Mouse (Mus musculus): ENCODE data around the gene Zfp651. TPM values are rescaled to one million over a fixed set of nuclear protein-coding genes. Genes with fewer than 3 reads are reported as not detected.

Zfp651 gene
- polyA plus RNA-seq, 1 experiment from 2014 or later, result 4.8 TPM

DNA sequence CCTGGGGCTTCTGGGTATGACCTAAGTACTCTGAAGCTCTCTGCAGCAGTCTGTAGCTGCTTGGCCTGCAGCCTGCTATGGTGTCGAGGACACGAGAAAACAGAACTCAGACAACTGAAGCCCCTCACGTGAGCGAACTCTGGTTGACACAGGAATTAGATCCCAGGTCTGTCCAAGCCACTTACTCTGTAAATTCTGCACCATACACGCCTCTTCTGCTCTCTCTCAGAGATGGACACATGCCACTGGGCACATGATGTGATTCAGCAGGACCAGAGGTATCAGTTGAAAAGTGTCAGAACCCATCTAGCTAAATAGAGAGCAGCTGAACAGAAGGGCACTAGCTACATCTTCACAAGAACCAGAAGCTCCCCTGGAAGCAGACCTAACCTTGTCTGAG lies 13.3 kb downstream of the Zfp651 start:
- Histone ChIP-seq H3K4me1 (peaks cover 8% of the 10 kb centered on the region; the same call in 1 of the 2 replicates), H3K27me3 (ENCODE audit: poor library complexity, severe bottlenecking) (peaks cover 21% of the 10 kb centered on the region), H3K9me3 (no peaks in the 10 kb centered on the region), H3K27ac (no peak overlapping the region), H3K36me3 (replicated peaks) (peaks cover 17% of the 10 kb centered on the region), H3K4me3 (no peak overlapping the region)
- 78% methylated on average over 5 of the region's 5 CpGs for WGBS
- DNase-seq (ENCODE audit: extremely low spot score, low spot score), result no peak

DNA sequence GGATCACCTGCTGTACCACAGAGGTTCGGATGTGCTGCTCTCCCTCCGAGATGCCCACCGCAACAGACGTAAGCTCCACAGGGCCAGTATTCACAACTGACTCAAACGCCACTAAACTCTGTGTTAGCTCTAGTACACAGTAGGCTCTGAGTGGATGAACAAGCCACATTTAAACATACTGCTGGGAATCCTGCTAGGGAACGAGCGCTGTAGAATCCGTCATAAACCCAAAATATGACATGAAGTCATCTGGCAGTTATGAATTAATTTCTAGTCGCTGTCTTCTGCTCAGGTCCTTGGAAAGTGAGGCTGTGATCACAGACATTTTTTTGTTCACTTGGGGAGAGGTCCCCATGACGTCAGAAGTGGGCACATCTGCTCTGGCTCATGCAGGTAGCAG lies 16.8 kb downstream of the Zfp651 start:
- no peak overlapping the region for H3K27ac ChIP-seq
- H3K27me3 ChIP-seq (ENCODE audit: poor library complexity, severe bottlenecking), result peaks cover 57% of the 10 kb centered on the region
- H3K4me1 ChIP-seq, result peaks cover 12% of the 10 kb centered on the region
- no peak for DNase-seq (ENCODE audit: extremely low spot score, low spot score)
- H3K9me3 ChIP-seq, result no peaks in the 10 kb centered on the region
- H3K36me3 ChIP-seq (replicated peaks), result no peaks in the 10 kb centered on the region
- WGBS, result 85% methylated on average over 10 of the region's 10 CpGs
- H3K4me3 ChIP-seq, result no peak overlapping the region

DNA sequence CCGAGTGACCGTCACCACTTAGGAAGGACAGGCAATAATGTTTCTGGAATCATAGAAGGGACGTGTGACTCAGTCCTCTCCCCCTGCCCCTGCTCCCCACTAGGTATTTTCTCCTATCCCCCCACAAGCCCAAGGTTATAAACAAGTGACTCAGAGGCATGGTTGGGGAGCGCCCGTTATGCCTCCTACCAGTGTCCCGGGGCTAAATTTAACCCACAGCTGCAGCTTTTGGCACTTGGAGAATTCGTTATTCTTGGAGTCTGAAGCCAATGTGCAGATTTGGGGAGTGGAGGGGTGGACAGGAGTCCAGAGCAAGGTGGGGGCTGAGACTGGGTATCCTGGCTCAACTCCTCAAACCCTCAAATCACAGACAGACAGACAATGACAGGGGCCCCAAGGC lies 17.4 kb downstream of the Zfp651 start:
- 92% methylated on average over 7 of the region's 7 CpGs for WGBS
- H3K9me3 ChIP-seq, result no peaks in the 10 kb centered on the region
- H3K4me3 ChIP-seq, result no peak overlapping the region
- no peaks in the 10 kb centered on the region for H3K36me3 ChIP-seq (replicated peaks)
- H3K27me3 ChIP-seq (ENCODE audit: poor library complexity, severe bottlenecking), result peaks cover 57% of the 10 kb centered on the region
- H3K4me1 ChIP-seq, result peaks cover 12% of the 10 kb centered on the region
- H3K27ac ChIP-seq, result no peak overlapping the region
- DNase-seq (ENCODE audit: extremely low spot score, low spot score), result no peak

DNA sequence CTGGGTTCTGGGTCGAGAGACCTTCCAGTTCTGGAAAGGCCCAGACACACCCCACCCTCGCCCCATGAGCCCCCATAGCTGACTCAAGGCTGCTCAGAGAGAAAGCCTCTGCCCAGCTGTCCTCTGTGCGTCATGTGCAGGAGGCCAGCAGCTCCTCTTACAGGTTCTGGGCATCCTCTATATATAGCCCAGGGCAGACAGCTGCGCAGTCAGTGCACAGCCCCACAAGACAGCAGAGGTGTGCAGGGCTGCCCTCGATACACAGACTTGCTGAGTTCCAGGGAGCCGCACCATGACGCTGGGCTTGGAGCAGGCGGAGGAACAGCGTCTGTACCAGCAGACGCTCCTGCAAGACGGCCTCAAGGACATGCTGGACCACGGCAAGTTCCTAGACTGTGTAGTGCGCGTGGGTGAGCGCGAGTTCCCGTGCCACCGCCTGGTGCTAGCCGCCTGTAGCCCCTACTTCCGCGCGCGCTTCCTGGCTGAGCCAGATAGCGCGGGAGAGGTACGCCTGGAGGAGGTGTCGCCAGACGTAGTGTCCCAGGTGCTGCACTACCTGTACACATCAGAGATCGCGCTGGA lies 18.4 kb downstream of the Zfp651 start, which contains the start of gene Klhl40:
TSS of gene Klhl40 (plus strand) at position 124 of the 582 bp plus-strand sequence.
- peaks cover 12% of the 10 kb centered on the region for H3K4me1 ChIP-seq
- no peaks in the 10 kb centered on the region for H3K36me3 ChIP-seq (replicated peaks)
- DNase-seq (ENCODE audit: extremely low spot score, low spot score), result no peak
- H3K9me3 ChIP-seq, result no peaks in the 10 kb centered on the region
- peaks cover 57% of the 10 kb centered on the region for H3K27me3 ChIP-seq (ENCODE audit: poor library complexity, severe bottlenecking)
- 24% methylated on average over 30 of the region's 30 CpGs for WGBS
- no peak within 1 kb of the TSS for H3K27ac ChIP-seq
- peak within 1 kb of the TSS; percentile 44 for H3K4me3 ChIP-seq

DNA sequence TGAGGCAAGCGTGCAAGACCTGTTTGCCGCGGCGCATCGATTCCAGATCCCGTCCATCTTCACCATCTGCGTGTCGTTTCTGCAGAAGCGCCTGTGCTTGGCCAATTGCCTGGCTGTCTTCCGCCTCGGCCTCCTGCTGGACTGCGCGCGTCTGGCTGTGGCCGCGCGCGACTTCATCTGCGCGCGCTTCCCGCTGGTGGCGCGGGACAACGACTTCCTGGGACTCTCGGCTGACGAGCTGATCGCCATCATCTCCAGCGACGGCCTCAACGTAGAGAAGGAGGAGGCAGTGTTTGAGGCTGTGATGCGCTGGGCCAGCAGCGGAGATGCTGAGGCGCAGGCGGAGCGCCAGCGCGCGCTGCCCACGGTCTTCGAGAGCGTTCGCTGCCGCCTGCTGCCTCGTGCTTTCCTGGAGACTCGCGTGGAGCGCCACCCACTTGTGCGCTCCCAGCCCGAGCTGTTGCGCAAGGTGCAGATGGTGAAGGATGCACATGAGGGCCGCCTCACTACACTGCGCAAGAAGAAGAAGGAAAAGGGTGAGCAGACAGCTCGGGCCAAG lies 19.0 kb downstream of the Zfp651 start:
- no peaks in the 10 kb centered on the region for H3K36me3 ChIP-seq (replicated peaks)
- H3K4me1 ChIP-seq, result peaks cover 12% of the 10 kb centered on the region
- no peak for DNase-seq (ENCODE audit: extremely low spot score, low spot score)
- peaks cover 57% of the 10 kb centered on the region for H3K27me3 ChIP-seq (ENCODE audit: poor library complexity, severe bottlenecking)
- H3K4me3 ChIP-seq, result peak overlapping the region; percentile 44
- H3K27ac ChIP-seq, result no peak overlapping the region
- WGBS, result 17% methylated on average over 54 of the region's 54 CpGs
- no peaks in the 10 kb centered on the region for H3K9me3 ChIP-seq

DNA sequence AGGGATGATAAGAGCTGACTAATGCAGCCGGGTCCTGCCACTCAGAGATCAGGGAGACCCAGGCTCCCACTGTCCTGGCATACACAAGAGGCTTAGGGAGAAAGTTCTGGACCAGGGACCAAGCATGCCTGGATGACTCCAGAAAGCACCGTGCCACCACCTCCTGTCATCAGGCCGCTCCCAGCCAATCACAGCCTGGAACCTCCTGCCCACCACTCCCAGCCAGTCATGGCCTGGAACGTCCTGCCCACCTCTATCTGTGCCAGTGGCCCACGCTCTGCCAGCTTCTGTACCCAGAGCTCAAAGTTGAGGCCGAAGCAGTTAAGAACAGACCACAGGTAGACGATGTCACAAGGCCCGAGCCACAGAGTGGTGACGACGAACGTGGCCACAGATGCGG lies 25.7 kb downstream of the Zfp651 start:
- Histone ChIP-seq H3K9me3 (no peaks in the 10 kb centered on the region), H3K4me3 (no peak overlapping the region), H3K4me1 (no peaks in the 10 kb centered on the region), H3K27me3 (ENCODE audit: poor library complexity, severe bottlenecking) (peaks cover 12% of the 10 kb centered on the region), H3K36me3 (replicated peaks) (no peaks in the 10 kb centered on the region), H3K27ac (no peak overlapping the region)
- WGBS, result 91% methylated on average over 12 of the region's 12 CpGs
- no peak for DNase-seq (ENCODE audit: extremely low spot score, low spot score)

DNA sequence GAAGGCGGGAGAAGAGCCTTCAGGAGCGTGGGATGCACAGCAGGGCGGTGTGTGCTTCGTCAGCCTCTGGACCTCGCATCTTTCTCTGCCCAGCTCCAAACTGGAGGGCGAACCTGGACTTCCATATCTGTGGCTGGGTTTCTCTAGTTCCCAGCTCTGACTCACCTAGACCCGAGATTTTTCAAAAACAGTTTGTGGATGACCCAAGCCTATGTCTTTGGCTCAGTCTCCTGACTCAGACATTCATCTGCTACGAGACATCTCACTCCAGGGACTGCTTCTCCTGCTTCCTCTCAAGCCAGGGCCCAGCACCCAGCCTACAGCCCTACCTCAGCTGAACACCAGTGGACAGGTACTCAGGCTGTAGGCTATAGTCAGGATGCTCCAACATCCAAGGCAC lies 26.1 kb downstream of the Zfp651 start:
- WGBS, result 81% methylated on average over 8 of the region's 8 CpGs
- DNase-seq (ENCODE audit: extremely low spot score, low spot score), result no peak
- Histone ChIP-seq H3K27me3 (ENCODE audit: poor library complexity, severe bottlenecking) (peaks cover 8% of the 10 kb centered on the region), H3K36me3 (replicated peaks) (no peaks in the 10 kb centered on the region), H3K27ac (no peak overlapping the region), H3K4me3 (no peak overlapping the region), H3K4me1 (no peaks in the 10 kb centered on the region), H3K9me3 (no peaks in the 10 kb centered on the region)

DNA sequence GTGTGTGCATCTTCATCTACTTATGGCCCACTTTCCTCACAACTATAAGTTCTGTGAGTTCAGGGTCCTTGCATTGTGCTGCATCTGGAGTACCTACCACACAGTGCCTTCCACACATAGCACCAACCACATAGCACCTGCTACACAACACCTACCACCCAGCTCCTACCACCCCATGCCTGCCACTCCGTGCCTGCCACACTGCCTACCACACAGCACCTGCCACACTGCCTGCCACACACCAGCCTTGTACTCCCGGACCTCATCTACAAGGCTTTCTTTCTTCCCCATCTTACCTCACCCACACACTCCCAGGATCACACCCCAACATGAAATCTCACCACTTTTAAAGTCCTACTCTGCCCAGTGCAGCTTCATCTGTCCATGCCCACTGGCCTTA lies 27.2 kb downstream of the Zfp651 start:
- no peak overlapping the region for H3K4me3 ChIP-seq
- WGBS, result 81% methylated on average over 2 of the region's 2 CpGs
- H3K4me1 ChIP-seq, result 0 out of 2 replicates have a peak, but pooled peaks cover under 1% of the 10 kb centered on the region
- no peak overlapping the region for H3K27ac ChIP-seq
- no peaks in the 10 kb centered on the region for H3K36me3 ChIP-seq (replicated peaks)
- no peak for DNase-seq (ENCODE audit: extremely low spot score, low spot score)
- no peaks in the 10 kb centered on the region for H3K27me3 ChIP-seq (ENCODE audit: poor library complexity, severe bottlenecking)
- no peaks in the 10 kb centered on the region for H3K9me3 ChIP-seq

DNA sequence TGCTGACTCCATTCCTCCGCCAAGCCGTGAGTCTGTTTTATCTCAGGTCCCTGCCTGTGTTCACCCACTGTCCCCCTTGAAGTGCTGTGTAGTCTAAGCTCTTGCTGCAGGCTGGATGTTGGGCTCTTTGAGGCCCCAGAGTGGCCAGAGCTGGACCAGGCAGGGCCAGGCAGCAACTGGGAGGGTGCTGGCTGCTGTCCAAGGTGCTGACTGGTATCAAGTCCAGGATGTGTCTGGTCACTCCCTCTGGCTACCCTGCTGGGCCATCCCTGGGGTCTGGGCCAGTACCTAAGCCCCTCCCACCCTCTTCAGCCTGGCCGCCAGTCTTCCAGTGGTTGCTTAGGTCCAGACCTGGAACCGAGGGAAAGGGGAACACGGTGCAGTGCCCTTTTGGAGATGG lies 32.1 kb downstream of the Zfp651 start:
- no peak overlapping the region for H3K4me3 ChIP-seq
- peaks cover 10% of the 10 kb centered on the region; the same call in 1 of the 2 replicates for H3K4me1 ChIP-seq
- WGBS, result 10% methylated on average over 5 of the region's 5 CpGs

DNA sequence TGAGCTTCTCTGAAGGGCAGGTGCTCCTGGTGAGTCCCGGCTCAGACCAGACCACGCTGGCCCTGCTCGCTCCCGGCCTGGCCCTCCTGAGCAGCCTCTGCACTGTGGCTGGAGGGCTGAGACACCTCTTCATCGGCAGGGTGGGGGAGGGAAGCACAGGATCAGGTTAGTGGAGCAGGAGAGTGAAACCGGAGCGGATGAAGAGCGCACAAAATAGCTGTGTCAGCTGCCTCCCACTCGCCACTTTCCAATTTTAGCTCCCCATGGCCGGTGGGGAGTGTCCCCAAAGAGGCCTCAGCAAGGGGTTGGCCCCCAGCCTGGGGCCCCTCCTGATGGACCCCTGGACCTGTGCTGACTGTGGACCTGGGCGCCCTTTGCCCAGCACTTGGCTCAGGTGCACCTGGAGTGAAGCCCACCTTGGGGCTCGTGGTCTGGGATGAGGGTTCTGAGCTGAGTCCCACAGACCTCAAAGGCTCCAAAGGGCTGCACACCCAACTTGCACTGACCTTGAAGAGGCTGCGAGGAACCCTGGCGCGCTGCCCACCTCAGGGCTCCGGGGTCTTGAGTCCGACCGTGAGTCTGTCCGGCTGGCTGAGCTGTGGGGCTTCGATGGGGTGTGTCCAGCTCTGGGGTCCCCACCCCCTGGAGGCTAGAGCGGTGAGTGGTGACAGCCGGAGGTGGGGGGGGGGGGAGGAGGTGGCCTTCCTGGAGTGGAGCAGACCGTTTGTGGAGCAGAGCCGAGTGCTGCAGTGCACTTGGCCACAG lies 32.8 kb downstream of the Zfp651 start, which contains the start of gene Hhatl:
TSS of gene Hhatl (minus strand) at position 751 of the 765 bp plus-strand sequence.
- no peak within 1 kb of the TSS for H3K27ac ChIP-seq
- 44% methylated on average over 22 of the region's 24 CpGs for WGBS
- H3K4me3 ChIP-seq, result no peak within 1 kb of the TSS
- H3K4me1 ChIP-seq, result peaks cover 10% of the 10 kb centered on the region; the same call in 1 of the 2 replicates
- H3K9me3 ChIP-seq, result no peaks in the 10 kb centered on the region
- no peak for DNase-seq (ENCODE audit: extremely low spot score, low spot score)
- 0 out of 2 replicates have a peak, but pooled peaks cover 6% of the 10 kb centered on the region for H3K27me3 ChIP-seq (ENCODE audit: poor library complexity, severe bottlenecking)
- no peaks in the 10 kb centered on the region for H3K36me3 ChIP-seq (replicated peaks)

More for the DNA sequence above, 32.1 kb downstream of the Zfp651 start:
- peak; percentile 51 for DNase-seq (ENCODE audit: extremely low spot score, low spot score)
- H3K36me3 ChIP-seq (replicated peaks), result no peaks in the 10 kb centered on the region
- 0 out of 2 replicates have a peak, but pooled peaks cover 6% of the 10 kb centered on the region for H3K27me3 ChIP-seq (ENCODE audit: poor library complexity, severe bottlenecking)
- no peaks in the 10 kb centered on the region for H3K9me3 ChIP-seq
- H3K27ac ChIP-seq, result no peak overlapping the region

DNA sequence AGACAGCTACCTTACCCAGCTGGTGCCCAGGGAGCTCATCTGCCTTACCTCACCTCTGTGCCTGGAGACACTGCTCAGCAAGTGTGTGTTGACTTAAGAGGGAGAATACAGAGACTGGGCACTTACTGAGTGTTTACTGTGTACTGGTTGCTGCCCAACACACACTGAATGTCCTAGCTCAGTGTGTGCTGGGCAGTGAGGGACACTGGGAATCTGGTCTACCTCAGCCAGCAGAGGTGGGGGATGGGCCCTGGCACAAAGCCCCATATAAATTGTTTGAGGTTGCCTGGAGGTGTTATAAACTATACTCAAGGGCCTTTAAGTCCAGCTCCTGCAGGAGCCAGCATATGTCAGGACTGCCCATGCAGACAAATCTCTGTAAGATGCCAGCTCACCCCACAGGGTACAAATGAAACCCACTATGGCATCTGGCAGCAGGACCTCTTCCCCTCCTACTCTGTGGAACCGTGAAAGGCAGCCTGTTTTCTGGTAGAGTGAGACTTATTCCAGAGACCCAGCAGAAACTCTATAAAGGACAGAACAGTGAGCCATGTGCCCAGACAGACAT lies 35.9 kb downstream of the Zfp651 start:
- H3K9me3 ChIP-seq, result no peaks in the 10 kb centered on the region
- WGBS, result 63% methylated on average over 1 of the region's 1 CpGs
- H3K27ac ChIP-seq, result no peak overlapping the region
- H3K4me1 ChIP-seq, result peaks cover 25% of the 10 kb centered on the region
- 0 out of 2 replicates have a peak, but pooled peaks cover 6% of the 10 kb centered on the region for H3K27me3 ChIP-seq (ENCODE audit: poor library complexity, severe bottlenecking)
- H3K36me3 ChIP-seq (replicated peaks), result no peaks in the 10 kb centered on the region
- DNase-seq (ENCODE audit: extremely low spot score, low spot score), result no peak
- H3K4me3 ChIP-seq, result no peak overlapping the region

DNA sequence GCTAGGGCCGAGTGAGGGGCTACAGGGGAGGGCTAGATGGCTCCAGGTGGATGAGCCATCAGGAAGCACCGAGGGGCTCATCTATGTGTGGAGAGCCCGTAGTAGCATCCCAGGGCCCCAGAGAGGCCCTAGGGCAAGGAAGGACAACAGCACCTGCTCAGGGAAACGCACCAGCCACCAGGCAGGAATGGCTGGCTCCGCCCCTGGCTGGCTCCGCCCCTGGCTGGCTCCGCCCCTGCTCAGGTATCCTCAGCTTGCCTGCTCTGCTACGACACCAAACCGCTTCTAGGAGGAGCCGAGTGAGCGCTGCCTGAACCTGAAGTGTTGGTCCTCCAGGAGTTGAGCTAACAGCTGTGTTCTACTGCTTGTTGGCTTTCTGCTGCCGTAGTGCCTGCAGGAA lies 38.6 kb downstream of the Zfp651 start:
- peaks cover 32% of the 10 kb centered on the region for H3K4me1 ChIP-seq
- H3K4me3 ChIP-seq, result no peak overlapping the region
- H3K36me3 ChIP-seq (replicated peaks), result no peaks in the 10 kb centered on the region
- 0 out of 2 replicates have a peak, but pooled peaks cover 4% of the 10 kb centered on the region for H3K27me3 ChIP-seq (ENCODE audit: poor library complexity, severe bottlenecking)
- H3K27ac ChIP-seq, result no peak overlapping the region
- no peak for DNase-seq (ENCODE audit: extremely low spot score, low spot score)
- no peaks in the 10 kb centered on the region for H3K9me3 ChIP-seq
- WGBS, result 13% methylated on average over 12 of the region's 12 CpGs

Measured in forebrain, embryonic 10.5 days (tissue).